Mouse (Mus musculus): ENCODE measurements around the gene Scn3a.
"Not testable (repeated sequence)": the region's sequence is repeated elsewhere in the genome, so short reads cannot be mapped to it uniquely, and the experiment has no call there.

DNA sequence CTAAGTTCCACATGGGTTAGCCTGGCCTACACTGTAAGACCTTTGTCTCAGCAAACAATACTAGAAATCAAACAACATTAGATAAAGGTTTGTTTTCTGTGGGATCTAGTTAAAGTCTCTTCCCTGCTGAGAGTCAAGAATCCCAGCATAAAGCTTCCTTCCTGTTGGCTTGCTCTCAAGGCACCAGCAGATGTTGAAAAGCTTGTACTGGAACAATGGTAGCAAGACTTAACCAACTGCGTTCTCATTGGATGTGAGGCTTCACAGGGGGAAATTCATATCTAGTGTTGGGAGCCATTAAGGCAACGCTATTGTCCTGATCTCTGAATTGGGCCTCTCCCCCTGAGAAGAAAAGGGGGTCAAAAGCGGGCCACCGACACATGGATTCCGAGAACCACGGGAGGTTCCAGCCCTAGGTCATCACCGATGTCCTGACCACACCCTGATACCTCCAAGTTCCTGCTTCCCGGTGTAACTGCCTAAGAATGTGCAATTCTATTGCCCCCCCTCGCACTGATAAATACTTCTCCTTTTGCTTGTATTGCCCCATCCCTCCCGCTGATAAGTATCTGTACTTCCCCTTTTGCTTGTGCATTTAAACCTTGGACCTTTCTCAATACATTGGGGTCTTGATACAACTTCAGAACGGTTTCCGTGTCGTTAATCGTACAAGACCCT, 115.9 kb downstream of the Scn3a start:
- TF ChIP-seq CTCF (IDR thresholded peaks at IDR 0.05; ENCODE audit: insufficient read depth, low read length); POLR2A (IDR thresholded peaks at IDR 0.05; ENCODE audit: borderline replicate concordance, extremely low read depth, low read depth, low read length): not testable (repeated sequence)

All from lung, adult 2 months (tissue).